Mouse (Mus musculus) bone marrow macrophage, adult 2 months (primary cell): ENCODE results near the gene Crtac1.

Source experiments
- CTCF ChIP-seq: IDR thresholded peaks from 2 replicates; pipeline ENCODE4 v1.5.1; 2012; ENCODE audit warnings: low read depth, mild to moderate bottlenecking, low read length, moderate library complexity
- POLR2A ChIP-seq: IDR thresholded peaks from 2 replicates; pipeline ENCODE4 v1.6.1; 2012; ENCODE audit warnings: mild to moderate bottlenecking, low read depth, low read length, borderline replicate concordance

GRCm38 (mm10) chr19:42454481-42455236 is 23.1 kb upstream of the Crtac1 start:
- TF ChIP-seq POLR2A: no peak
- no peak for TF ChIP-seq CTCF
